Mouse (Mus musculus) lung, adult 2 months (tissue): ENCODE data around the gene Zfp444.

Experiments
- CTCF ChIP-seq: fragments of 200-500 bp; IDR thresholded peaks from 2 replicates; pipeline ENCODE4 v1.5.1; 2011; ENCODE audit warnings: mild to moderate bottlenecking, low read length, control low read depth; ENCODE audit not compliant: insufficient read depth
- POLR2A ChIP-seq: fragments of 200-500 bp; IDR thresholded peaks from 2 replicates; pipeline ENCODE4 v1.6.1; 2011; ENCODE audit warnings: low read depth, mild to moderate bottlenecking, control low read depth, low read length, borderline replicate concordance; ENCODE audit errors: extremely low read depth

DNA sequence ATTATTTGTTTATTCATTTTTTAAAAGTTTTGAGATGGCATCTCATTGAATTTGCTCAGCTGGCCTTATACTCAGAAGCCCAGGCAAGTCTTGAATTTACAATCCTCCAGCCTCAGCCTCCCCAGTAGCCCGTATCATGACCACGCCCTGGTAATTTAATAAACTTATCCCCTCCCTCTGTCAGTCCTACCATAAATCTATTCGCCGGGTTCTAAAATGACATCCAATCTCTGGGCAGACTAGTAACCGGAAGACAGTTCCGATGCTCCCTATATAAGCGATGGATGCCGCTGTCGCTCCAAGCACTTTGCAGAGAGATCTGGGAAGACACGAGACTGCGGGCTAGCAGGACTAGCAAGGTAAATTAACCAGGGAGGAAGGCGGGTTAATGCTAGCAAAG is 50.0 kb downstream of the Zfp444 start, which contains the start of gene Zscan5b:
- TF ChIP-seq POLR2A: no peak
- TF ChIP-seq CTCF: no peak
